In genomic region chr19:10747182-10747581, GRCm38 (mm10) we compare ENCODE assay signal across 20 mouse cellular contexts. TPM values are rescaled to one million over a fixed set of nuclear protein-coding genes. Genes with fewer than 3 reads are reported as not detected.
"Had no signal": no experiment of that assay in that cellular context is flagged by ENCODE, and none has a peak within 500 bp of the region (broad histone marks: within the 10 kb centered on the region; RNA-seq: fewer than 3 reads in every experiment).

No protein-coding gene starts in this region.

- H3K4me2 ChIP-seq: kidney, embryonic 15.5 days; limb, embryonic 12.5 days; limb, embryonic 15.5 days; liver, embryonic 11.5 days; lung, embryonic 14.5 days; midbrain, embryonic 12.5 days; neural tube, embryonic 13.5 days; stomach, embryonic 15.5 days had no signal

- H3K27me3 ChIP-seq: kidney, embryonic 15.5 days; limb, embryonic 12.5 days; limb, embryonic 15.5 days; midbrain, embryonic 12.5 days; neural tube, embryonic 13.5 days; stomach, embryonic 15.5 days had no signal

- H3K9me3 ChIP-seq: kidney, embryonic 15.5 days; limb, embryonic 12.5 days; limb, embryonic 15.5 days; megakaryocyte, embryonic 14.5 days; midbrain, embryonic 12.5 days; neural tube, embryonic 13.5 days; stomach, embryonic 15.5 days had no signal

- H3K4me1 ChIP-seq: kidney, embryonic 15.5 days; limb, embryonic 12.5 days; limb, embryonic 15.5 days; neural tube, embryonic 13.5 days; stomach, embryonic 15.5 days had no signal

- ATAC-seq: liver, postnatal 0 days; lung, postnatal 0 days; midbrain, embryonic 16.5 days had no signal

- H3K9ac ChIP-seq: kidney, embryonic 15.5 days; limb, embryonic 12.5 days; limb, embryonic 15.5 days; liver, embryonic 14.5 days; liver, postnatal 0 days; lung, embryonic 14.5 days; midbrain, embryonic 12.5 days; neural tube, embryonic 13.5 days; stomach, embryonic 15.5 days had no signal

- H3K27ac ChIP-seq: kidney, embryonic 15.5 days; limb, embryonic 12.5 days; limb, embryonic 15.5 days; liver, embryonic 14.5 days; midbrain, embryonic 12.5 days; neural tube, embryonic 13.5 days; stomach, embryonic 15.5 days had no signal

- DNase-seq: kidney, adult 8-10 months; kidney, postnatal 10 days; kidney, postnatal 4 days; left cerebral cortex, postnatal 4 days; liver, postnatal 0 days; lung, embryonic 14.5 days; thymus, postnatal 25 days had no signal

- H3K4me3 ChIP-seq: kidney, embryonic 15.5 days; limb, embryonic 12.5 days; limb, embryonic 15.5 days; megakaryocyte, embryonic 14.5 days; midbrain, embryonic 12.5 days; myocyte; neural tube, embryonic 13.5 days; stomach, embryonic 15.5 days had no signal

- H3K36me3 ChIP-seq: kidney, embryonic 15.5 days; limb, embryonic 12.5 days; limb, embryonic 15.5 days; midbrain, embryonic 12.5 days; neural tube, embryonic 13.5 days; stomach, embryonic 15.5 days had no signal

RNA-seq across cellular contexts. Expression of gene Cd5, which starts 8.4 kb away (rescaled TPM):
- total RNA-seq: layer of hippocampus, adult 18-20 months; left cerebral cortex, postnatal 4 days had no signal
- polyA plus RNA-seq: liver, embryonic 11.5 days; myocyte had no signal
